Mouse (Mus musculus) MEL (cell line): ENCODE results near the gene Frmd4b.

Experiments used
- BHLHE40 ChIP-seq: IDR thresholded peaks from 2 replicates; pipeline ENCODE4 v1.6.1; 2012; ENCODE audit warnings: low read depth, mild to moderate bottlenecking, inconsistent platforms, low read length, improper control_type of control experiment, borderline replicate concordance
- CTCF ChIP-seq, 3 experiments: IDR thresholded peaks in 2 of 3; conservative IDR thresholded peaks in 1 of 3; 2 replicates each; pipeline ENCODE4 v1.5.1; 2011 to 2012; ENCODE audit warnings: low read length in 3 of 3, low read depth in 2 of 3, mild to moderate bottlenecking in 2 of 3, improper control_type of control experiment in 1 of 3, inconsistent platforms in 1 of 3, mixed read lengths in 1 of 3, moderate library complexity in 1 of 3; ENCODE audit not compliant: control insufficient read depth in 1 of 3, insufficient read depth in 1 of 3, poor library complexity in 1 of 3, severe bottlenecking in 1 of 3
- MAFK ChIP-seq: IDR thresholded peaks from 2 replicates; pipeline ENCODE4 v1.6.1; 2011; ENCODE audit warnings: low read depth, mild to moderate bottlenecking, low read length, improper control_type of control experiment, borderline replicate concordance
- MAZ ChIP-seq: IDR thresholded peaks from 2 replicates; pipeline ENCODE4 v1.6.1; 2012; ENCODE audit warnings: low read depth, mild to moderate bottlenecking, inconsistent platforms, low read length, improper control_type of control experiment
- POLR2A ChIP-seq, 2 experiments: IDR thresholded peaks; 2 replicates each; pipeline ENCODE4 v1.6.1; 2011 to 2012; ENCODE audit warnings: low read length in 2 of 2, mild to moderate bottlenecking in 2 of 2, control low read depth in 1 of 2, improper control_type of control experiment in 1 of 2, low read depth in 1 of 2, moderate library complexity in 1 of 2; ENCODE audit not compliant: control insufficient read depth in 1 of 2, insufficient read depth in 1 of 2, poor library complexity in 1 of 2

GRCm38 (mm10) chr6:97356612-97357011 is 260.7 kb downstream of the Frmd4b start:
- no peak for TF ChIP-seq CTCF (IDR thresholded peaks at IDR 0.05 in 2 of 3, conservative IDR thresholded peaks at IDR 0.05 in 1 of 3; ENCODE audit: control insufficient read depth in 1 of 3, insufficient read depth in 1 of 3, low read depth in 2 of 3, low read length in 3 of 3, poor library complexity in 1 of 3, severe bottlenecking in 1 of 3)
- no peak for TF ChIP-seq MAFK
- TF ChIP-seq MAZ: no peak
- TF ChIP-seq BHLHE40: no peak
- no peak for TF ChIP-seq POLR2A (IDR thresholded peaks at IDR 0.05; ENCODE audit: control insufficient read depth in 1 of 2, insufficient read depth in 1 of 2, low read depth in 1 of 2, low read length in 2 of 2, poor library complexity in 1 of 2)
